Mouse (Mus musculus): Measurements from ENCODE around the gene Akr1a1. TPM values are rescaled to one million over a fixed set of nuclear protein-coding genes. Genes with fewer than 3 reads are reported as not detected.

Akr1a1 gene
- 781 and 795 TPM in 2 replicates for polyA plus RNA-seq (2014; fragmentation: Nextera tagmentation; extraction: Ambion mirVana)

DNA sequence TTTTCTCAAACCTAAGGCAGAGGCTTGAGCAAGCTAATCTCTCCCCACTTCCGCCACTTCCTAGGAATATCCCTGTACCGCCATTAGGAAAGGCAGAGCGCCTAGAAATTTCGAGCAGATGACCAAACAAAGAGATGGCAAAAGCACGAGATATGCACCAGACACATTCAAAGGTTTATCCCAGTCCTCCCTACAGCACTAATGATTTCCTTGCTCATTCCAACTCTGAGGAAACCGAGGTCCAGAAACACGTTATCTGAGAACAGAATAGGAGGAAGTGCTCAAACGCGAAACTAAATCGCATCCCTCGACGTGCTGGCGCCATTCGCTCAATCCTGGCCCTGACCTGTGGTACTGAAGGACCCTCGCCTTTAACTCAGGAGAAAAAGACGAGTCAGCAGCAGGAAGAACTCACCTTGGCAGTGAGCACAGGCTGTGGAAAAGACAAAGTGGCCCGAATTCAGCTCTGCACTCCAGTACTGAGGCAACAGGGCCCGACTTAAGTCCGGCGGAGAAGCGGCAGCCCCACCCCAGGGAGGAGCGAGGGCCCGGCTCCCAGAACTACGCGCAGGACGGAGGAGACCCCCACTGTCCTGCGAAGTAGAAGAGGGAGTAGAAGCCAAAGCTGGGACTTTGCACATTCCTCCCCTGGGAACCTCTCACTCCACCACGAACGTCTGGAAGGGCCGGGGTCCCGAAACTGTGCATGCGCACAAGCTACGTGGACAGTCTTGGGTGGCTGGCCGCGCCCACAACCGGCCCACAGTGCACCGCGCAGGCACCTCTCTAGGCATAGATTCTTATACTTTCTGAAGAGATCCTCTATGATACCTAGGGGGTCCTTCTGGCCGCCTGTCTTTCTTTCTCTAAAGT is at the start of gene Akr1a1:
TSS of gene Akr1a1 (minus strand) at position 757 of the 873 bp plus-strand sequence.
- Histone ChIP-seq H3K4me2 (replicated peaks; ENCODE audit: low read depth, low read length) (peak within 1 kb of the TSS; percentile 82), H3K27me3 (ENCODE audit: control insufficient read depth, insufficient read depth, low read length) (no peaks in the 10 kb centered on the region), H3K4me3 (ENCODE audit: low read depth, low read length) (peak within 1 kb of the TSS; percentile 93), H3K27ac (ENCODE audit: low read length) (peak within 1 kb of the TSS; percentile 95), H3K9ac (replicated peaks; ENCODE audit: low read depth, low read length) (peak within 1 kb of the TSS; percentile 96), H3K36me3 (ENCODE audit: control insufficient read depth, insufficient read depth, low read length) (peaks cover 13% of the 10 kb centered on the region; the same call in 1 of the 2 replicates), H3K9me3 (ENCODE audit: control insufficient read depth, low read depth, low read length) (no peaks in the 10 kb centered on the region), H3K4me1 (ENCODE audit: control insufficient read depth, insufficient read depth, low read length) (peaks cover 16% of the 10 kb centered on the region; the same call in 1 of the 2 replicates)
- peak; percentile 99 for ATAC-seq (ENCODE audit: insufficient number of reproducible peaks, insufficient read depth, low FRiP score, low read depth)
- WGBS = under 1% methylated on average over 39 of the region's 39 CpGs

DNA sequence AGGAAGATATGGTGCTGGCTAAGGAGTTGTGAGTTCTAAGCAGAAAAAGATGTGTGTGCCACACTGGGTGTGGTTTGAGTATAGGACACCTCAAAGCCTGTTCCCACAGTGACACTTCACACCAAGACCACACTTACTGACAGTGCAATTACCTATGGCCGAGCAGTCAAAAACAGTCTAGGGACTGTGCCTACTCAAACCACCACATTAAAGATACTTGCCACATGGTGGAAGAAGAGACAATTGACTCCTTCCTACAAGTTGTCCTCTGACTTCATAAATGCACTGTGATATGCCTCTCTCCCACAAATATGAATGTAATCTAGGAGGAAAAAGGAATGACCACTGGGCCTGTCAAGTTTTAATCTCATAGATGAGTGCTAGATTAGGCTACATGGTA is 49.5 kb upstream of the Akr1a1 start:
- Histone ChIP-seq H3K9me3 (ENCODE audit: control insufficient read depth, low read depth, low read length) (no peaks in the 10 kb centered on the region), H3K9ac (replicated peaks; ENCODE audit: low read depth, low read length) (no peak overlapping the region), H3K36me3 (ENCODE audit: control insufficient read depth, insufficient read depth, low read length) (peaks cover 32% of the 10 kb centered on the region), H3K4me3 (ENCODE audit: low read depth, low read length) (no peak overlapping the region), H3K27ac (ENCODE audit: low read length) (no peak overlapping the region), H3K4me1 (ENCODE audit: control insufficient read depth, insufficient read depth, low read length) (no peaks in the 10 kb centered on the region), H3K27me3 (ENCODE audit: control insufficient read depth, insufficient read depth, low read length) (no peaks in the 10 kb centered on the region), H3K4me2 (replicated peaks; ENCODE audit: low read depth, low read length) (no peak overlapping the region)
- 83% methylated on average over 1 of the region's 1 CpGs for WGBS
- ATAC-seq (ENCODE audit: insufficient number of reproducible peaks, insufficient read depth, low FRiP score, low read depth) = no peak

DNA sequence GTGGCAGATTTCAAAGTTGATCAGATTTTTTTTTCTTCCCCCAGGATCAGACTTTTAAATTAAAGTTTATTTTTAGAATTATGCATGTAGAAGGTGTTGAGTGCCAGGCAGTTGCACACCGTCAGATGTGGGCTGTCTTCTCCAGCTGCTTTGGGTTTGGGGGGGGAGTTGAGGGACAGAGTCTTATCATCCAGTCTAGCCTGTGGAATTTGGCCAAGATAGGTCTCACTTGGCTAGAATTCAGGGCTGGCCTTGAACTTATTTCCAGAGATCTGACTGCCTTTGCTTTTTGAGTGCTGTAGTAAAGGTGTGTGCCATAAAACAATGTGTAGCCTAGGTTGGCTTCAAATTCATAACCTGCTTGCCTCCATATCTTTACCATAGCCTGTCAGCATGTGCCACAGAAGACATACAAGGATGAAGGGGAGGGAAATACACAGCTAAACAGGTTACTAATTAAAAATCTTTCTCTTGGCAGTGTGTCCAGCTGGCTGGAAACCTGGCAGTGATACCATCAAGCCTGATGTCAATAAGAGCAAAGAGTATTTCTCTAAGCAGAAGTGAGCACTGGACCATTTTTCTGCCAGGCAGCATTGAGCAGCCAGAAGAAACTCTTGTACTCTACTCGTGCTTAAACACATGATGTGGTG is 47.3 kb upstream of the Akr1a1 start:
- H3K4me2 ChIP-seq (replicated peaks; ENCODE audit: low read depth, low read length) = no peak overlapping the region
- H3K27me3 ChIP-seq (ENCODE audit: control insufficient read depth, insufficient read depth, low read length) = no peaks in the 10 kb centered on the region
- no peak for ATAC-seq (ENCODE audit: insufficient number of reproducible peaks, insufficient read depth, low FRiP score, low read depth)
- no peak overlapping the region for H3K9ac ChIP-seq (replicated peaks; ENCODE audit: low read depth, low read length)
- no peak overlapping the region for H3K4me3 ChIP-seq (ENCODE audit: low read depth, low read length)
- H3K9me3 ChIP-seq (ENCODE audit: control insufficient read depth, low read depth, low read length) = no peaks in the 10 kb centered on the region
- no peaks in the 10 kb centered on the region for H3K4me1 ChIP-seq (ENCODE audit: control insufficient read depth, insufficient read depth, low read length)
- peaks cover 48% of the 10 kb centered on the region for H3K36me3 ChIP-seq (ENCODE audit: control insufficient read depth, insufficient read depth, low read length)
- WGBS = 84% methylated on average over 2 of the region's 2 CpGs
- no peak overlapping the region for H3K27ac ChIP-seq (ENCODE audit: low read length)

DNA sequence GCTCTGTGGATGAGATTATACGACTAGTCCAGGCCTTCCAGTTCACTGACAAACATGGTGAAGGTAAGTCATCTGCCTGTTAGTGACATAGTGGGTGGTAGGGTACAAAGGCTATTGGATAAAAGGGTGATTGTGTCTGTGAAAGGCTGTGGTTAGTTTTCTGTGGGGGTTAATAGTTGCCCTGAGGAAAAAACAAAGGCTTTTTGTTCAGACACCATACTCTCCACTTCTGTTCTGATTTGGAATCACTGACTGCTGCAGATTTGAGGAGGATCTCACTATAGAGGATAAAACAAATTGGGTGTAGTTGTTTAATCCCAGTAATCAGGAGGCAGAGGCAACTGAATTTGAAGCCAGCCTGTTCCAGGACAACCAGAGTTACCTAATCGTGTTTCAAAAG is 42.3 kb upstream of the Akr1a1 start:
- ATAC-seq (ENCODE audit: insufficient number of reproducible peaks, insufficient read depth, low FRiP score, low read depth) = no peak
- Histone ChIP-seq H3K9me3 (ENCODE audit: control insufficient read depth, low read depth, low read length) (no peaks in the 10 kb centered on the region), H3K36me3 (ENCODE audit: control insufficient read depth, insufficient read depth, low read length) (peaks cover 76% of the 10 kb centered on the region), H3K27me3 (ENCODE audit: control insufficient read depth, insufficient read depth, low read length) (no peaks in the 10 kb centered on the region), H3K4me3 (ENCODE audit: low read depth, low read length) (no peak overlapping the region), H3K4me2 (replicated peaks; ENCODE audit: low read depth, low read length) (no peak overlapping the region), H3K9ac (replicated peaks; ENCODE audit: low read depth, low read length) (no peak overlapping the region), H3K27ac (ENCODE audit: low read length) (no peak overlapping the region), H3K4me1 (ENCODE audit: control insufficient read depth, insufficient read depth, low read length) (no peaks in the 10 kb centered on the region)
- 78% methylated on average over 2 of the region's 2 CpGs for WGBS

DNA sequence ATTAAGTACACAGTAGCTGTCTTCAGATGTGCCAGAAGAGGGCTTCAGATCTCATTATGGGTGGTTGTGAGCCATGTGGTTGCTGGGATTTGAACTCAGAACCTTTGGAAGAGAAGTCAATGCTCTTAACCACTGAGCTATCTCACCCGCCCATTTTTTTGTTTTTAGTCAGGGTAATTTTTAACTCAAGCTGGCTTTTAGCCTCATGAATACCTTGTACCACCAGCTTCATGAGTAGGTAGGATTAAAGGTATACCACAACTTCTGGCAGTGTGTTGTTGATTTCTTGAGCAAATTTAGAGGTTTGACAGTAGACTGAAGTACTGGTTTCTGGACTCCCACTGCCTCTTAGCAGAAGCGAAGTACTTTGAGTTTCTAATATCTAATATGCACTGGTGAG is 40.7 kb upstream of the Akr1a1 start:
- Histone ChIP-seq H3K9ac (replicated peaks; ENCODE audit: low read depth, low read length) (no peak overlapping the region), H3K4me3 (ENCODE audit: low read depth, low read length) (no peak overlapping the region), H3K36me3 (ENCODE audit: control insufficient read depth, insufficient read depth, low read length) (peaks cover 67% of the 10 kb centered on the region), H3K4me1 (ENCODE audit: control insufficient read depth, insufficient read depth, low read length) (peaks cover 5% of the 10 kb centered on the region; the same call in 1 of the 2 replicates), H3K9me3 (ENCODE audit: control insufficient read depth, low read depth, low read length) (no peaks in the 10 kb centered on the region), H3K4me2 (replicated peaks; ENCODE audit: low read depth, low read length) (no peak overlapping the region), H3K27ac (ENCODE audit: low read length) (no peak overlapping the region), H3K27me3 (ENCODE audit: control insufficient read depth, insufficient read depth, low read length) (no peaks in the 10 kb centered on the region)
- no peak for ATAC-seq (ENCODE audit: insufficient number of reproducible peaks, insufficient read depth, low FRiP score, low read depth)
- 89% methylated on average over 2 of the region's 2 CpGs for WGBS

DNA sequence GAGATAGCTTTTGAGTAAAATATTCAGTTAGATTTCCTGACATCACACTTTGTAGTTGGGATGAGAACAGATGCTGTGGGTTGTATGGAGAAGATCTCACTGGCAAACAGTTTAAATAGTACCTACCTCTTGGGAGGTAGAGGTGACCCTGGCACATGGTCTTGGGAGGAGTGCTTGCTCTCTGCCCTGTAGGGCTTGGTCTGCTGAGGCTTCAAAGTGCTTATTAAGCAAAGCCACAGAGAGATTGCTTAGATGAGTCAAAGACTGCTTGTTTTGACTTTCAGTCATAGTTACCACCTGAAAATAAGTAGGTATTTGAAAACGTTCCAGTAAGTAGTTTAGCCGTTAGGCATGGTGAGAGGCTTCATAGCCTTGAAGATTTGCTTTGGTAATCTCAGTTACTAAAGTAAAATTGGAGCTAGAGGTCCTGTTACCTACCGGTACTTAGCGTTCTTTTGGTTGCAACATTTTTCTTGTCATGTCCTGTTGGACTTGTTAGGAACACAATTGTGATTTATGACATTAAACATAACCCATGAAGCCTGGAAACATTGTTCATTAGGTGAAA is 37.9 kb upstream of the Akr1a1 start:
- Histone ChIP-seq H3K27ac (ENCODE audit: low read length) (no peak overlapping the region), H3K4me1 (ENCODE audit: control insufficient read depth, insufficient read depth, low read length) (peaks cover 12% of the 10 kb centered on the region; the same call in 1 of the 2 replicates), H3K27me3 (ENCODE audit: control insufficient read depth, insufficient read depth, low read length) (no peaks in the 10 kb centered on the region), H3K9ac (replicated peaks; ENCODE audit: low read depth, low read length) (no peak overlapping the region), H3K36me3 (ENCODE audit: control insufficient read depth, insufficient read depth, low read length) (peaks cover 49% of the 10 kb centered on the region), H3K4me2 (replicated peaks; ENCODE audit: low read depth, low read length) (no peak overlapping the region), H3K9me3 (ENCODE audit: control insufficient read depth, low read depth, low read length) (no peaks in the 10 kb centered on the region), H3K4me3 (ENCODE audit: low read depth, low read length) (no peak overlapping the region)
- 76% methylated on average over 4 of the region's 4 CpGs for WGBS
- ATAC-seq (ENCODE audit: insufficient number of reproducible peaks, insufficient read depth, low FRiP score, low read depth) = no peak

DNA sequence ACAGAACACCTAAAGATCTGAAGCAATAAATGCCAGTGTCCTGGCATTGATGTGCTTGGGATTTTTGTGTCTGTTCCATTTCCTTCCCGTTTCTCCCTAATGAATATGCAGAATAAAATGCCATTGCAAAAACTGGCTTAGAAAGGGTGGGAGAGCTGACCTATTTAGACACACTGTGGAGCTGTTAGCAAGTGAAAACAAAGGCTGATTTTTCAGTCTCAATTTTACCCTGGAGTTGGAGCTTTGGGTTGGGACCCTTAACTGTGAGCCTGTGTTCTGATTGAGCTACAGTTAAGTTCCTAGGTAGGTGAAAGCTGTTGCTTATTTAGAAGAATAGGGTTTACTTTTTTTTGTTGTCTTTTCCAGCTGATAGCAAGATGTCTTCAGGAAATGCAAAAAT is 35.6 kb upstream of the Akr1a1 start:
- ATAC-seq (ENCODE audit: insufficient number of reproducible peaks, insufficient read depth, low FRiP score, low read depth) = no peak
- peak overlapping the region; percentile 66; the same call in 1 of the 2 replicates for H3K9ac ChIP-seq (replicated peaks; ENCODE audit: low read depth, low read length)
- WGBS = 37% methylated on average over 1 of the region's 1 CpGs
- H3K4me3 ChIP-seq (ENCODE audit: low read depth, low read length) = peak overlapping the region; percentile 73
- peak overlapping the region; percentile 79 for H3K4me2 ChIP-seq (replicated peaks; ENCODE audit: low read depth, low read length)
- H3K27me3 ChIP-seq (ENCODE audit: control insufficient read depth, insufficient read depth, low read length) = no peaks in the 10 kb centered on the region
- peaks cover 12% of the 10 kb centered on the region; the same call in 1 of the 2 replicates for H3K4me1 ChIP-seq (ENCODE audit: control insufficient read depth, insufficient read depth, low read length)
- H3K27ac ChIP-seq (ENCODE audit: low read length) = no peak overlapping the region
- H3K9me3 ChIP-seq (ENCODE audit: control insufficient read depth, low read depth, low read length) = no peaks in the 10 kb centered on the region
- peaks cover 29% of the 10 kb centered on the region for H3K36me3 ChIP-seq (ENCODE audit: control insufficient read depth, insufficient read depth, low read length)

DNA sequence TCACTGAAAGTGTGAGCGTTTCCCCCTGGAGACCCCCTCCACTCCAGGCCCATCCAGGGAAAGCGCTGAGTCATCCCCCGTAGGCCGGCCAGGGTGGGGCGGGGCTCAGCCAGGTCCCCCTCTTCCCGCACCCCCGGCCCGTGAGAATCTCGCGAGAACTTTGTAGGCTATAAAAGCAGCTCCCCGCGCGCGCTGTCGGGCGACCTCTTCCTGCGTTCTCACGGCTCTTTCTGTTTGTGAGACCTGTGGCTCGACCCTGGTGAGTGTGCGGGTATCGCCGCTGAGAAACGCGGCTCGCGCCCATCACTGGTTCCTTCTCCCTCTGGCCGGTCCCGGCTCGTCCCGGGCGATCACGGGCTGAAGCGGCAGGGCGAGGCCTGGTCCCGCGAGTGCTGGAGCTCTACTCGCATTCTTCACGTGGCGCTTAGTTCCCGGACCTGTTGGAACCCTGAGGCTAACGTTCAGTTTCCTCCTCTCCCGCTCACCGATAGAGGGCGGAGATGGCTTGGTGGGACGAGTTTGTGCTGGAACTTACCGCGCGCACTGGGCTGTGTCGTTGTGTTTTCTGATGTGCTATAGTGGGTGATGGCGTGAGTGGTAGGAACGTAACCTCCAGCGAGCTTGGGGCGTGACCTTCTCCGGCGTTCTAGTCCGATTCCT is 34.1 kb upstream of the Akr1a1 start, which contains the start of gene Prdx1:
TSS of gene Prdx1 (plus strand) at position 143 of the 660 bp plus-strand sequence.
- Histone ChIP-seq H3K36me3 (ENCODE audit: control insufficient read depth, insufficient read depth, low read length) (peaks cover 18% of the 10 kb centered on the region), H3K4me3 (ENCODE audit: low read depth, low read length) (peak within 1 kb of the TSS; percentile 73), H3K27ac (ENCODE audit: low read length) (peak within 1 kb of the TSS; percentile 96), H3K4me2 (replicated peaks; ENCODE audit: low read depth, low read length) (peak within 1 kb of the TSS; percentile 79), H3K9me3 (ENCODE audit: control insufficient read depth, low read depth, low read length) (no peaks in the 10 kb centered on the region), H3K4me1 (ENCODE audit: control insufficient read depth, insufficient read depth, low read length) (peaks cover 12% of the 10 kb centered on the region; the same call in 1 of the 2 replicates), H3K27me3 (ENCODE audit: control insufficient read depth, insufficient read depth, low read length) (no peaks in the 10 kb centered on the region), H3K9ac (replicated peaks; ENCODE audit: low read depth, low read length) (peak within 1 kb of the TSS; percentile 66)
- WGBS = under 1% methylated on average over 56 of the region's 56 CpGs
- ATAC-seq (ENCODE audit: insufficient number of reproducible peaks, insufficient read depth, low FRiP score, low read depth) = peak; percentile 96

Data from stomach, embryonic 14.5 days (tissue).